Mouse (Mus musculus): ENCODE data around the gene Palld. TPM values are rescaled to one million over a fixed set of nuclear protein-coding genes. Genes with fewer than 3 reads are reported as not detected.

Gene Palld
- total and polyA plus RNA-seq, 3 experiments: 0.87 to 7.1 (median 2.6) TPM

DNA sequence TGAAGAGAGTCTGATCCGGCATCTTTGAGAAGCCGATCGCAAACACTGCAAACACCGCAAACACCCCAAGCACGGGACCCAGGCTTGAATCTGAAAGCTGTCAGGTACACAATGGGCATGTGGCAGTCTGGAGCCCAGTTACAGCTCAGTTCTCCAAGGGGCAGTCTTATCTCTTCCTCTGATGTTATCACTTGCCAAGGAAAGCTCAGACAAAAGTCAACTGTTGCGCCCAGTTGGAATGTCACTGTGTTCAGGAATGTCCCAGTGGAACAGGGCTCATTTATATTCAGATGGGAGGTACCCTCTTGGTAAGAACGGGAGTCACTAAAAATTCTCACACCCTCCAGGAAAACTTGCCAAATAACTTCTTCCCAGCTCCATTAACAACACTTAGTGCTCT, 328.0 kb downstream of the Palld start:
- TF ChIP-seq MXI1 (IDR thresholded peaks at IDR 0.05; ENCODE audit: low read depth, low read length) (no peak), POLR2A (IDR thresholded peaks at IDR 0.05; ENCODE audit: low read depth, low read length) (no peak), MAZ (IDR thresholded peaks at IDR 0.05; ENCODE audit: low read depth, low read length) (no peak), POLR2AphosphoS2 (IDR thresholded peaks at IDR 0.05; ENCODE audit: low read depth, low read length) (no peak), CHD1 (IDR thresholded peaks at IDR 0.05; ENCODE audit: low read depth, low read length) (no peak), USF1 (IDR thresholded peaks at IDR 0.05; ENCODE audit: low read depth, low read length) (no peak), ZMIZ1 (IDR thresholded peaks at IDR 0.05; ENCODE audit: low read depth, low read length) (no peak), USF2 (conservative IDR thresholded peaks at IDR 0.05; ENCODE audit: low read depth, low read length) (no peak), CHD2 (IDR thresholded peaks at IDR 0.05; ENCODE audit: low read length) (no peak), ZNF384 (IDR thresholded peaks at IDR 0.05; ENCODE audit: low read depth, low read length) (no peak), IRF4 (IDR thresholded peaks at IDR 0.05; ENCODE audit: low read depth, low read length) (no peak), ELF1 (IDR thresholded peaks at IDR 0.05; ENCODE audit: low read depth, low read length) (no peak), MAFK (IDR thresholded peaks at IDR 0.05; ENCODE audit: insufficient replicate concordance, low read length) (no peak), JUN (IDR thresholded peaks at IDR 0.05; ENCODE audit: insufficient read depth, low read depth, low read length) (no peak), PAX5 (IDR thresholded peaks at IDR 0.05; ENCODE audit: low read length) (no peak), TCF12 (IDR thresholded peaks at IDR 0.05; ENCODE audit: low read depth, low read length) (no peak)
- H3K27me3 ChIP-seq (replicated peaks): no peaks in the 10 kb centered on the region
- dilution Hi-C loops (cut with MboI; ENCODE audit: extremely low pct_ligation_motif_present, extremely low pct_unique_long_range_greater_than_20kb, low sequenced_read_pairs): no loop called here

DNA sequence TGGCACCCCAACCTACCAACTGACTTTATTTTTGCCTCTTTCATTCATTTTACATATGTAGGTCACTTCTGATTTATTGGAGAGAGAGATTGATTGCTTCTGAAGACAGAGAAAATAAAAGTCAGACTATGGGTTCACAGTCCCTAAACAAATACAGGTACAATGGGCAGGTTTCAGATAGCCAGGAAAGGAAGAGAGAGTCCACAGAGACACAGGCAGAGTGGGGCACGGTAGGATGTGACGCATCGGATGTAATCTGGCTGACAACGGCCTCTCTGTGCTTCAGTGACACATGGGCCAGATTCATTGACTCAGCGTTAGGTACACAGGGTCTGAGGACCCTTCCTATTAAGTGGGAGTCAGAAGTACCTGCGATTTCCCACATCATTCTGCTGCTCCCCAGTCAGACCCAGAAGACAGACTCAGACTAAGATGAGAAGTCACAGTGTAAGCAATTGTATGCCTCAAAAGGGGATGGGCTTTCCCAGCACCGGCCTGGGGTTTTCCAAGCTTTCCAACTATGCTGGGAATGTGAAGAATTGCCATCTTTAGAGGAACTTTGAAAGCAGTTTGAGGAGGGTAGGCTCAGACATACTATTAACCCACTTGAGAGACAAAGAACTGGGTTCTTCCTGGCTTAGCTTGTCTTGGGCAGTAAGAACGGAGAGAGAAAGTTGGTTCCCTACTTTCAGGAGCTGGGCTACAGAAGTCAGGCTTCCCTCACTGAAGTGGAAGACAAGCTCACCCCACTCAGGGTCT, 329.1 kb downstream of the Palld start:
- H3K4me2 ChIP-seq (ENCODE audit: insufficient read depth, low read depth, poor library complexity, severe bottlenecking): no peak overlapping the region
- H3K9ac ChIP-seq (ENCODE audit: insufficient read depth, low read depth): no peak overlapping the region
- DNase-seq (ENCODE audit: extremely low read depth): no peak
- H3K4me3 ChIP-seq (replicated peaks in 1 of 3; ENCODE audit: low read depth in 2 of 3, low read length in 2 of 3, poor library complexity in 1 of 3): no peak overlapping the region
- no peaks in the 10 kb centered on the region for H3K27me3 ChIP-seq (replicated peaks)
- H3K36me3 ChIP-seq (replicated peaks in 1 of 2; ENCODE audit: control insufficient read depth in 1 of 2, insufficient read depth in 1 of 2, low read length in 1 of 2): no peaks in the 10 kb centered on the region
- H3K4me1 ChIP-seq (ENCODE audit: control insufficient read depth in 1 of 2, insufficient read depth in 2 of 2): peaks cover 0 to 4% of the 10 kb centered on the region in 2 experiments; a peak in 1 of 4 replicates
- H3K9me3 ChIP-seq (replicated peaks; ENCODE audit: low read length): no peaks in the 10 kb centered on the region
- no peaks in the 10 kb centered on the region for H3K79me2 ChIP-seq (replicated peaks; ENCODE audit: control insufficient read depth, extremely low read depth, insufficient read depth, poor library complexity, severe bottlenecking)
- TF ChIP-seq EP300 (IDR thresholded peaks at IDR 0.05; ENCODE audit: low read length): no peak
- no peak for TF ChIP-seq ELF1 (IDR thresholded peaks at IDR 0.05; ENCODE audit: low read depth, low read length)
- no peak for TF ChIP-seq GABPA (IDR thresholded peaks at IDR 0.05; ENCODE audit: insufficient replicate concordance, low read depth, low read length)
- no peak for TF ChIP-seq KAT2A (IDR thresholded peaks at IDR 0.05; ENCODE audit: insufficient replicate concordance, low read length)
- no peak for TF ChIP-seq ETS1 (conservative IDR thresholded peaks at IDR 0.05; ENCODE audit: low read depth, low read length)
- no peak for TF ChIP-seq POLR2AphosphoS2 (IDR thresholded peaks at IDR 0.05; ENCODE audit: low read depth, low read length)
- TF ChIP-seq PAX5 (IDR thresholded peaks at IDR 0.05; ENCODE audit: low read length): no peak
- TF ChIP-seq E2F4 (IDR thresholded peaks at IDR 0.05; ENCODE audit: insufficient replicate concordance, low read depth, low read length): no peak
- no peak for TF ChIP-seq NELFE (IDR thresholded peaks at IDR 0.05; ENCODE audit: low read depth, low read length)
- no peak for TF ChIP-seq USF1 (IDR thresholded peaks at IDR 0.05; ENCODE audit: low read depth, low read length)
- no peak for TF ChIP-seq NRF1 (IDR thresholded peaks at IDR 0.05; ENCODE audit: low read depth, low read length)
- no peak for TF ChIP-seq CHD2 (IDR thresholded peaks at IDR 0.05; ENCODE audit: low read length)
- TF ChIP-seq MYC (IDR thresholded peaks at IDR 0.05; ENCODE audit: low read depth, low read length): no peak
- no peak for TF ChIP-seq CHD1 (IDR thresholded peaks at IDR 0.05; ENCODE audit: low read depth, low read length)
- TF ChIP-seq MAFK (IDR thresholded peaks at IDR 0.05; ENCODE audit: insufficient replicate concordance, low read length): no peak
- no peak for TF ChIP-seq MAX (IDR thresholded peaks at IDR 0.05; ENCODE audit: low read length)
- in situ Hi-C loops (cut with MboI; ENCODE audit: low pct_ligation_motif_present, low pct_unique_long_range_greater_than_20kb, low sequenced_read_pairs): no loop called here
- no peak overlapping the region for H3K27ac ChIP-seq (ENCODE audit: insufficient read depth, low read depth)
- dilution Hi-C loops (cut with MboI; ENCODE audit: extremely low pct_ligation_motif_present, extremely low pct_unique_long_range_greater_than_20kb, low sequenced_read_pairs): no loop called here

More for the DNA sequence above, 328.0 kb downstream of the Palld start:
- H3K27ac ChIP-seq (ENCODE audit: insufficient read depth, low read depth): no peak overlapping the region
- H3K9me3 ChIP-seq (replicated peaks; ENCODE audit: low read length): no peaks in the 10 kb centered on the region
- peaks cover 0 to under 1% of the 10 kb centered on the region in 2 experiments for H3K36me3 ChIP-seq (replicated peaks in 1 of 2; ENCODE audit: control insufficient read depth in 1 of 2, insufficient read depth in 1 of 2, low read length in 1 of 2)
- H3K79me2 ChIP-seq (replicated peaks; ENCODE audit: control insufficient read depth, extremely low read depth, insufficient read depth, poor library complexity, severe bottlenecking): no peaks in the 10 kb centered on the region
- H3K4me2 ChIP-seq (ENCODE audit: insufficient read depth, low read depth, poor library complexity, severe bottlenecking): no peak overlapping the region
- no peak overlapping the region for H3K9ac ChIP-seq (ENCODE audit: insufficient read depth, low read depth)
- peaks cover 0 to 4% of the 10 kb centered on the region in 2 experiments; a peak in 1 of 4 replicates for H3K4me1 ChIP-seq (ENCODE audit: control insufficient read depth in 1 of 2, insufficient read depth in 2 of 2)
- no peak overlapping the region for H3K4me3 ChIP-seq (replicated peaks in 1 of 3; ENCODE audit: low read depth in 2 of 3, low read length in 2 of 3, poor library complexity in 1 of 3)
- DNase-seq (ENCODE audit: extremely low read depth): no peak
- in situ Hi-C loops (cut with MboI; ENCODE audit: low pct_ligation_motif_present, low pct_unique_long_range_greater_than_20kb, low sequenced_read_pairs): no loop called here
